Mouse (Mus musculus): Measurements from ENCODE around the gene Nsd2.
A peak's percentile ranks its signal among the peaks of the same experiment; 100 is the strongest.
"Not testable (repeated sequence)": the region's sequence is repeated elsewhere in the genome, so short reads cannot be mapped to it uniquely, and the experiment has no call there.

The Nsd2 gene

GRCm38 (mm10) chr5:33932413-33932812, 111.9 kb downstream of the Nsd2 start:
- DNase-seq (ENCODE audit: low spot score) = no peak

- no peak for DNase-seq (ENCODE audit: low spot score)
These were observed 113.6 kb downstream of the Nsd2 start for GRCm38 (mm10) chr5:33934081-33934480.

GRCm38 (mm10) chr5:33934877-33935276, 114.4 kb downstream of the Nsd2 start:
- DNase-seq (ENCODE audit: low spot score) = no peak

- DNase-seq (ENCODE audit: low spot score) = no peak
These were observed 115.2 kb downstream of the Nsd2 start for GRCm38 (mm10) chr5:33935700-33936111.

- DNase-seq (ENCODE audit: low spot score) = peak; percentile 99
These were observed 115.7 kb downstream of the Nsd2 start, which contains the start of gene Nelfa for GRCm38 (mm10) chr5:33936120-33936707. Nelfa (minus strand) TSS chr5:33936413.

GRCm38 (mm10) chr5:33937230-33937629, 116.7 kb downstream of the Nsd2 start:
- no peak for DNase-seq (ENCODE audit: low spot score)

GRCm38 (mm10) chr5:33938448-33938847, 117.9 kb downstream of the Nsd2 start:
- no peak for DNase-seq (ENCODE audit: low spot score)

- DNase-seq (ENCODE audit: low spot score) = not testable (repeated sequence)
These were observed 126.5 kb downstream of the Nsd2 start for GRCm38 (mm10) chr5:33947035-33947434.
